Mouse (Mus musculus): ENCODE measurements around the gene Itgb7. TPM values are rescaled to one million over a fixed set of nuclear protein-coding genes. Genes with fewer than 3 reads are reported as not detected.

The Itgb7 gene
- 1 to 10 TPM in 1 of 2 experiments, under 1 TPM in 1; 0.76 to 1.9 TPM for total RNA-seq (2021)
- long read RNA-seq, partial matches to known transcripts: 2 of 4 reads
- long read RNA-seq, other reads (novel, unspliced or antisense): 2 of 4 reads

DNA sequence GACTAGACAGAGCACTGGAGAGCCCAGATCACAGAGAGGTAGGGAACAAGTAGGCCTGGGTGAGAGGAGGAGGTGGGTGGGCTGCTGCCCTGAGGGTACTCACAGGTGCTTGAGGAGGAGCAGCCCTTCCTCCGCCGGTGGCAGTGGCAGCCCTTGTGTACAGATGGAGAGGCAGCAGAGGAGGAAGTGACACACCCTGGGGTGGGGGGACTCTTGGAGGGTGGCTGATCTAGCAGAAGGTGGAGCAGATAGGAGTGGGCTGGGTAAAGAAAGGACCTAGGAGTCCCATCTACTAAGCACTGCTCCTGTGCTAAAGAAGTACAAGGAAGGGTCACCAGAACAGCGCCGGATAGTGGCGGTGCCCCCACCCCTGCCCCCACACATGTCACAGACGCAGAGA, at the start of gene Itgb7:
TSS of gene Itgb7 (minus strand) at position 197 of the 400 bp plus-strand sequence.
- DNase-seq (ENCODE audit: low spot score in 2 of 2): no peak

DNA sequence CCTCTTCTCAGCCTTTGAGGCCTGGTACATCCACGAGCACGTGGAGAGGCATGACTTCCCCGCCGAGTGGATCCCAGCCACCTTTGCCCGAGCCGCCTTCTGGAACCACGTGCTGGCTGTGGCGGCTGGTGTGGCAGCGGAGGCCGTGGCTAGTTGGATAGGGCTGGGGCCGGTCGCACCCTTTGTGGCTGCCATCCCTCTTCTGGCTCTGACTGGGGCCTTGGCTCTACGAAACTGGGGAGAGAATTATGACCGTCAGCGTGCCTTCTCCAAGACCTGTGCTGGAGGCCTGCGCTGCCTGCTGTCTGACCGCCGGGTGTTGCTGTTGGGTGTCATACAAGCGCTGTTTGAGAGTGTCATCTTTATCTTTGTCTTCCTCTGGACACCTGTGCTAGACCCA, 48.9 kb upstream of the Itgb7 start:
- DNase-seq (ENCODE audit: low spot score in 2 of 2): no peak

DNA sequence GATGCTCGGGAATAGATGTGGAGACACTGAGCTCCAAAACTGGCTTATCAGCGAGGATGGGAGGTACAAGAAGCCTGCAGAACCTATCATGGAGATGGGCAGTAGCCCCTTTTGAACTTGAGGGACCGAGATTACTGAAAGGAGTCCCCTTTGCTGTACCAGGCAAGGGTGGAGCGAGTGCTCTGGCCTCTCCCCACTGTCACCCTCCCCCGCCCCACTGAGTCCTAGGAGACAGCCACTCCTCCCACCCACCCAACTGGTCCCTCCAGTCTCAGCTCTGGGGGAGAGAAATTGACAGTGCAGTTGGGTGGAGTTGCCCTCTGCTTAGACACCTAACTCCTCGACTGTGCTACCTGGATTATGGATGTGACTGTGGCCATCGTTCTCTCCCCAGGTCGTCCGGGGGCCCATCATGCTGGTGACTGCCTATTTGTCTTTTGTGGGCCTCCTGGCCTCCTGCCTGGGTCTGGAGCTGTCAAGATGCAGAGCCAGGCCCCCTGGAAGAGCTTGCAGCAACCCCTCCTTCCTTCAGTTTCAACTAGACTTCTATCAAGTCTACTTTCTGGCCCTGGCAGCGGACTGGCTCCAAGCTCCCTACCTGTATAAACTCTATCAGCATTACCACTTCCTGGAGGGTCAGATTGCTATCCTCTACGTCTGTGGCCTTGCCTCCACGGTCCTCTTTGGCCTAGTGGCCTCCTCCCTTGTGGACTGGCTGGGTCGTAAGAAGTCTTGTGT, 48.2 kb upstream of the Itgb7 start:
- DNase-seq (ENCODE audit: low spot score in 2 of 2): no peak

DNA sequence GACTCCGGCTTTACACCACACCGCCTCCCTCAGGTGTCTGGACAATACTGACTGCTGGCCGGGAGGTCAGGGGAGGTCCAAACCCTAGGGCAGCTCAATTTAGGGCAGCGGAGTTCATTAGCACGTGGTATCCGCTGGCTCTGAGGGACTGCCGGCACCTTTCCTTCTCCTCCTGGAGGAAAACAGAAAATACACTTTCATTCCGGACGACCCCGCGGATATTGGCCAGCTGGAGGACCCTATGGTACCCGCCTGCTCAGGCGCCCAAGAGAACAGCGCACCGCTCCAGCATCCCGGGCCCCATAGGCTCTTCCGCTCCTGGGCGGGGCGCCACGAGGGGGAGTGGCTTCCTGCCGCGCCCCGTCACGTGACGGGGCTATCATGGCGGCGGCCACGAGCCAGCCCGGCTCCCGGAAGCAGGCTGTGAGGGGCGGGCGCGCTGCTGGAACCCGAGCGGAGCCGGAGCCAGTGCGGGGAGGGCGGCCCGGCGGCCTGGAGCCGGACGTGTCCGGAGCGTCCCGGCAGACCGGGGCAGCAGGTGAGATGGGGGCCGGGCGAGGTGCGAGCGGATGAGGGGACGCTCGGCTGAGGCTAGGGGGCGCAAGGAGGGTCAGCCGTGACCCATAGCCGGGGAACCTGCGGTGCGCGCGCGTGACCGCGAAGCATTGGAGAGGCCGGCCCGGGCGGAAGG, 47.5 kb upstream of the Itgb7 start, which contains the start of gene Mfsd5:
TSS of gene Mfsd5 (plus strand) at position 363 of the 691 bp plus-strand sequence.
- DNase-seq (ENCODE audit: low spot score in 2 of 2): peak; percentile 67 to 86

DNA sequence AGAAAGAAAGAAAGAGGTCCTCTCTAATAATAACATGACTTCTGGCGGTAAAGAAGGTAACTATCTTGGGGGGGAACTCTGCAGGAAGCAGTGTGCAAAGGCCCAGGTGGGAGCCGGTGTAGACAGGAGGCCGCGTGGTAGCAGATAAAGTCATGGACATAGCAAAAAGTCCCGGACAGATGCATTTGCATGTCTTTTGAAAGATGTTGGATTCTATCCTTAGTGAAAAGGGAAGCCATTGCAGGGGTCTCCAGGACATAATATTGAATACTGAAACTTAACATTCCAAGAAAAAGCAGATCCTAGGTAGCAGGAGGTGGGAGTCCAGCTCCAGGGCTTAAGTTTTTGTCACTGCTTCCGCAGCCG, 47.0 kb upstream of the Itgb7 start:
- no peak for DNase-seq (ENCODE audit: low spot score in 2 of 2)

DNA sequence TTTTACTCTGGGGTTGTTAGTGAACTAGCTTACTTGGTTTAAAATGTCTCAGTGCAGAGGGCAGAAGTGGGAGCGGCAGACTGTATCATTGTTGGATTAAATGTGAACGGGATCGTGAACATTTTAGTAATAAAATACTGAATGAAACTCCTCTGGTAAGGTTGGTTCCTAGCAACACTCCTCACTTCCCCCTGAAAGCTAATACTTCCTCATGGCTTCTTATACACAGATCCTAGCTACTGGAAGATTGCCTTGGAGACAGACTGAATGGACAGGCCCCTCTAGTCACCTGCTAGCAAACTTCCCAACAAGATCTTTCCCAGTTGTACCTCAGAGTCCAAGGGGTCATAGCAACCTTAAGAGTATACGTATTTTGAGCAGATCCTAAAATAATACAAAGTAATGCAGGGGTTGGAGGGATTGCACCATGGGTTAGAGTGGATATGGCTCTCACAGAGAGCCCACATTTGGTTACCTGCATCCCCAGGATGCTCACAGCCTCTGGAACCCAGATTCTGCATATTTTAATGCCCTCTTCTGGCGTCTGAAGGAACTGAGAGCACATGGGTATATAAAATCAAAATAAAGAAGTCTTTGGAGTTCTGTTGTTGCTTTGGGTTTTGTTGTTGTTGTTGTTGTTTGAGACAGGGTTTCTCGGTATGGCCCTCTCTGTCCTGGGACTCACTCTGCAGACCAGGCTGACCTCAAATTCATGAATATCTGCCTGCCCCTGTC, 42.4 kb upstream of the Itgb7 start:
- DNase-seq (ENCODE audit: low spot score in 2 of 2): no peak

DNA sequence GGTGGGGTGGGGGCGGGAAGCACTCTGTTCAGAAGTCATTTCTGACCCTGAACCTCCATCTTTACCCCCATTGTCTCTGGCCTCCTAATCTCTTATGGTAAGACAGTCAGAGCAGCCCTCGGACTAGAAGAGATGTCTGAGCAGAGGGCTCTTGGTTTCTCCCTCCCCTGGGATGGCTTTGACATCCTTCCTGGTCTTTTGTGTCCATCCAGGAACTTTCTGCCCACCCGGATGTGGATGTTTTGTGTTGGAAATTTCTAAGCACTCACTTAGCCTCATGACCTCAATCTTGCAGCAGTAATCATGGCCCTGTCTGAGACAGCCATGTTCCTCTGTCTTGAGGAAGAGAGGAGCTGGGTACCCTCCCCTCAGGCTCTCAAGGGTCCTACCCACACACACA, 39.7 kb upstream of the Itgb7 start:
- no peak for DNase-seq (ENCODE audit: low spot score in 2 of 2)

DNA sequence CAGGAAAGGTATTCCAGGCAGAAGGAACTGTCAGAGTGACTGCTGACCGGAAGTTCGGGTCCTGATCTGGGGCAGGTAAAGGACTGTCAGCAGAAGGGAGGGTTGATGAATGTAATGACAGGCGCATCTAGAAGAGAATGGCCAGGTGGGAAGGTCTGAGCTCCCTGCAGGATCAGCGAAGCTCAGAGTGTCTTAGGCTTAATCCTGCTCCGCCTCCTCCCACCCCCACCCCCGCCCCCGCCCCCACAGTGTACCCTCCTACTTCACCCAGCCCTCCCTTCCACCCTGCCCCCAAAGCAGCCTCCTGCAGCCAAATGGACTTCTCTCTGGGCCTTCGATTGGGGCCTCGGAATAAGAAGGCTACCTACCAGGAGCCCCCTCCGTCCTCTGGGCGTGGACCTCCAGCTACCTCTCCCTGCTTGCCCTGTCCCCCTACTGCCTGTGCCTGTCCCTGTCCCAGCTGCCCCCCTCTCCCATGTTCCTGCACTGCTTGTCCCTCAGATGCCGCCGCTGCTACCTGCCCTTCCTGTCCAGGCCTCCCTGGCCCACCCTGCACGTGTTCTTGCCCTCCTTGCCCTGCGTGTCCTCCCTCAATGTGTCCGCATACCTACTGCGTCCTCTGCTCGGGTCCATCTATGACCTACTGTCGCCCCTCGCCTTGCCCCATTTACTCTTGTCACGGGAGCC, 38.7 kb upstream of the Itgb7 start, which contains the start of gene Gm9918:
TSS of gene Gm9918 (plus strand) at position 290 of the 687 bp plus-strand sequence.
- DNase-seq (ENCODE audit: low spot score in 2 of 2): no peak

DNA sequence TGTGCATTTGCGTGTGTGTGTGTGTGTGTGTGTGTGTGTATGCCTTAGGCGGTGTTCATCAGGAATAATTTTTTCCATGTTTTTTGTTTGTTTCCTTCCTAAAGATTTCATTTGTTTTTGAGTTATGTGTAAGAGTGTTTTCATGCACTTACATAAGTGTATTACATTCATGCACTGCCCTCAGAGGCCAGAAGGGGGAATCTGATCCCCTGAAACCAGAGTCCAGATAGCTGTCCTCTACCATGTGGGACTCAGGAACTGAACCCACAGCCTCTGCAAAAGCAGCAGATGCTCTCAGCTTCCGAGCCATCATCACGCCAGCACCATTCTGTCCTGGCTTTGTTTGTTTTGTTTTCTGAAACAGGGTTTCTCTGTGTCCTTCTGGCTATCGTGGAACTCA, 33.8 kb upstream of the Itgb7 start:
- no peak for DNase-seq (ENCODE audit: low spot score in 2 of 2)

DNA sequence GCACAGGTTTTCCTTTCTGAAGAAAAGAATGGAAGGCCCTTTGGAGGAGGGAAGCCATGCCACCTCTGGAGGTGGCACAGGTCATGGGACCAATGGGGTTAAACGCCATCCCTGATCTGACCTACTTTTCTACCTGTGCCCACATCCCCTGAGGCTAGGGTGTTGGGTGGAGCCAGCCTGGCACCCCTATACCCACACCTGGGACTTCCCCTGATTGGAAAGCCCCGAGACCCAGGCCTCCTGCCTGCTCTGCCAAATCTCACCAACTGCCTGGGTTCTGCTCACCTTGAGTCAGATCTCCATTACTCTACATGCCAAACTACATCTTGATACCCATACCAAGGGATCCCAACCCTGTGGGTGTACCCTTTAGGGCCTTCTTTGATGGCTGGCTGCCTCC, 31.3 kb upstream of the Itgb7 start:
- DNase-seq (ENCODE audit: low spot score in 2 of 2): no peak

DNA sequence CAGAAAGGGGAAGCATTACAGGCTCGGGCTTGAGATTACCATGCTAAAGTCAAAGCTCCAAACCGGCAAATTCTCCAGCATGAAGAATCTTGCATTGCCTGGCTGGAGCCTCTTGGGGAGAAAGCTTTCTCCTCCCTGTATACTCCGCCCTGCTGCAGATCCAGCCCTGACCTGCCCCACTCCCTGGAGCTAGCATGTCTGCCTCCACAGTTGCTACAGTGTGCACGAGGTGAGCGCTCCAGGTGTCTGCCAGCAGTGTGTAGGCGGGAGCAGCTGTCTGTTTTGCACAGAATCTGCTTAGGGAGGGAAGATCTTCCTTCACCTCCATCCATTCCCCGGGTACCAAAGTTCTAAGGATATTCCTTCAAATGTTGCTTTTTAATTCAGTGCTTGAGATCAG, 30.8 kb upstream of the Itgb7 start:
- DNase-seq (ENCODE audit: low spot score in 2 of 2): no peak

DNA sequence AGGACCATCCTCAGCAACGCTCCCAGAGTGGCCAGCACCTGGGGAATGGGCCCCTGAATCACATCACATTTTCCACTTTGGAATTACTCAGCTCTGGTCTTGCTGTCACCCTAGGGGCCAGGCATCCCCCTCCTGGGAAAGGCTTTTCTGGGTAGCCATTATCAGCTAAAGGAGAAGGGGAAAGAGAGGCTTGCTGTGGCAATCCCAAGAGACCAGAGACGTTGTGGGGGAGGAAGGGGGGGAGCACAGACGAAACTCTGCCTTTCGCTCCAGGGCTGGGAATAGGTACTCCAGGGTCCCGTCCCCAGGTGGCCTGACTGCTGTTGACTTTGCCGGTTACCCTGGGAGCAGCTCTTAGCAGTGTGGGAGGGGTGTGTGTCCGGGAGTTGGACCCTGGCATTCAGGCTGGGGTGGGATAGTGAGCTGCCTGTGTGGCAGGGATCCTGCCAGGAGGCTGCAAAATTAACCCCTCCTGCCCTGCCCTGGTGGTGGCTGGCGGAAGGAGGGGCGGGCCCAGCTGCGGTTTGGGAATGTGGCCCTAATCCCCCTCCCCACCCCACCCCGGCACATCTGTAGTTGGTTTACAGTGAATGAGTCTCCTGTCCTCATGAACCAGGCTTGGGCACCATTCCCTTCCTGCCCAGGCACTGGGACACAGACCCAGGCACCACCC, 27.0 kb upstream of the Itgb7 start:
- no peak for DNase-seq (ENCODE audit: low spot score in 2 of 2)

DNA sequence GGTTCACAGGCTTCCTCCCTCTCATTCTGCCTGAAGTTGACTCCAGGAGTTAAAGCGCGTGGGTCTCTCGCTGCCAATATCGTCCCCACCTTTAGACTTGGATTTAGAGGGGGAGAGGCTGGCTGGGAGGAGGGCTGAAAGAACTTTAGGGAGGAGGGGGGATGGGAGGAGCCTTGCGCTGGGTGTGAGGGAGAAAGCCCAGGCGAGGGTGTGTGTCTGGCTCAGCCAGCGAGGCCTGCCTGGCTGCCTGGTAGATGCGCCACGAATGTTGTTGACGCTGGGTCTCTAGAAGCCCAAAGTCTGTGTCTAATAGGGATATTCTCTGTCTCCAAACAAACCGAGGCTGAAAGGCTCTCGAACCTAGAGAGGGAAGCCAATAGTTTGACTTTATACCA, 26.3 kb upstream of the Itgb7 start:
- no peak for DNase-seq (ENCODE audit: low spot score in 2 of 2)

DNA sequence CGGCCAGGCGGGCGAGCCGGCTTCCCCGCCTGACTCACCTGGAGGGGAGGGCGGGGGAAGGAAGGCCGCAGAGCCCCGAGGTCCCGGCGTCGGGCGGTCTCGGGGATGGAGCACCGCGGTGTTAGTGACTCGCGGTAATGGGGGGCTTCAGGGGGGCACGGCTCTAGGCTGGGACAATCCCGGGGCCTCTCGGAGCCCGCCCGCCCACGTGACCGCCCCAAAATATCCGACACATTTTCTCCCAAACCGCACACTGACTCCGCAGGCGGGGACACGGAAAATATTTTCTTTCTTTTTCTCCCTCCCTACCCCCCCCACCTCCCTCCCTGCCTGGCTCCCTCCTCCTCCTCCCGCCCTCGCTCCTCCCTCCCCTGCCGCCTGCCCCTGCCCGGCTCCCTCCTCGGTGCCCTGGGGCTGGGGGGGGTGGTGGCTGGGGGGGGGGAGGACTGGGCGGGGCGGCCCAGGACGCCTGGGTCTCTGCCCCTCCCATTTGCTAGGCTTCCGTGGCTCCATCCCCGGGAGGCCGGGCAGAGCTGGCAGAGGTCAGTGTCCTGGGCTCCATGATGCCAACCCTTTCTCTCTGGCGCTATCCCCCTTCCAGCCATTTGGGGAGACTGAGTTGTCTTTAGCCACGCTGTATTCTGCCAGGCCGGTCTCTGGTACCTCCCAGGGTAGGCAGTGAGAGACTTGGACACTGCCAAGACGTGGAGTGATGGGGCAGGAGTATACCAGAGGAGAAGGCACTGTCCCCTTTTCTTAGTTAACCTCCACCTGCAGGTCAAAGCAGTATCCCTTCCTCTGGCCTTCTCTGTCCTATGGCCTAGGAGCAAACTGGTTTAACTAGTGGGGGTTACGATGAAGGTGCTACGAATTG, 25.7 kb upstream of the Itgb7 start, which contains the start of gene Rarg:
TSS of gene Rarg (minus strand) at position 316 of the 874 bp plus-strand sequence.
- DNase-seq (ENCODE audit: low spot score in 2 of 2): no peak

DNA sequence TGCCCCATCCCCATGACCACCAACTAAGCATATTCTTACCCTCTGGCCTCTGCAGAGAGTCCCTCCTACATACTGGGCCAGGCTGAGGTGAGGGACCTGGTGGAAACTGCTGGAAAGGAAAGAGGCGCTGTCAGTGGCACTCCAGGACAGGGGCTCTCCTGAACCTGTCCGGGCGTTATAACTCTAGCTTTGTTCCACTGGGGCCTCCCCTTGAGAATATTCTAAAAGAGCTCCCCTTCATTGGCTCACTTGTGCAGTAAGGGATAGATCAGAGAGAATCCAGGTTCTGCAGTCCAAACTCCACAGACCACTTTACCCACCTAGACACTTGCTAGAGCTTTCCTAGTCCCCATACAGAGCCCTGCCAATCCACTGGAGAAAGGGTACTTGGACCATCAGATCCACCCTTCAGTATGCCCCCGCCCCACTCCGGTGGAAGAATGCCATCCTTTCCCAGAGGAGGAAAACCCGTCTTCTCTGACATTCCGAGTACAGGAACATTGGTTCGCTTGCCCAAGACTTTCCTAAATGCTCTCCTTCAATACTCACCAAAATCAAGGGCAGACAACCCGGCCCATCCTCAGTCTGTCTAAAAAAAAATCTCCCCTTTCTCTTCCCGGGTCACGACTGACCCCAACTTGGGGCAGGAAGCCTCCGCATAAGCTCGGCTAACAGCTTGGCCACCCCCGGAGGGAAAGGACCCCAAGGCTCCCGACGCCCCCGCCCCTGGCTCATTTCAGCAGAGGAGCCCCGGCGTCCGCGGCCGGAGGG, 24.9 kb upstream of the Itgb7 start:
- DNase-seq (ENCODE audit: low spot score in 2 of 2): no peak

DNA sequence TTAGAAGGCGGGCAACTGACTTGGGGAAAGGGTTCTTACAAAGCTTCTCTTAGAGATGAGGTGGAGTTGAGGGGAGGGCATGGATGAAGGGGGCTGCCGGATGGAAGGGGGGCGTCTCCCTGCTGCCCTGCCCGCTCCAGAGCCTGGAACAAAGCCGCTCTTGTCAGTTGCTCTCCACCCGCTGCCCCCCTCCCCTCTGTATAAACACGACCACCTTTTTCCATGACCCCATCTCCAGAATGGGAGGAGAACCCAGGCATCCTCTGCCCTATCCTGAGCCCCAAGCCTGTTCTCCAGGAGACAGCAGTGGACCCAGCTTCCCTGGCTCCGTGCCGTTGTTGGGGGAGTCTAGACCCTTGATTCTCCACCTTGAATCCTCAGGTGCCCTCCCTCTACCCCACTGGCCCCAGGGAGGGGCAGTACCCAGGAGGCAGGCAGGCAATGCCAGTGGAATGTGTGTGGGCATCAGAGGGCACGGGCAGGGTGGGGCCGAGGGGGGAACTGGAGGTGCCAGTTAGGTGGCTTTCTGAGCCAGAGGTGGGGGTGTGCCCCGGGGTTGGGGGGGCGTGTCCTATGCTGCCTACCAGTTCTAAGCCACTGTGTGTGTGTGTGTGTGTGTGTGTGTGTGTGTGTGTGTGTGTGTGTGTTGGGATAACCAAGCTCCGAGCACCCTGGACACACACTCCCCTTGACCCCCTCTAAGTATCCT, 24.0 kb upstream of the Itgb7 start:
- DNase-seq (ENCODE audit: low spot score in 2 of 2): no peak

DNA sequence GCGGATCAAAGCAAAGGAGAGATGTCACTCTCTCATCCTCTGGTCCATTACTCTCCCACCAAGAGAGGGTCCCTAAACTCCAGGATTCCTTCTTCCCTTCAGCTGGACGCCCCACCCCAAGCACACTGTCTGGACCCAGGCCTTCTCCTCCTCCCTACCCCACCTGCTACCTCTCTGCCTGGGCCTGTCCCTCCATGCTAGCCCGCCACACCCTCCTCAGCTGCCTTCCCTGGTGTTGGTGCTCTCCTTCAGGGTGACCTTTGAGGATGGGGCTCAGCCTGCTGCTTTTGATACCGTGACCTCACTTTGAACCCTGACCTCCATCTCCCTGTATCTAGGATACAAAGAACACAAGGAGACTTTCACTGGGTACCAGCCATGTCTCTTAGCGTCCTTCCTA, 18.8 kb upstream of the Itgb7 start:
- DNase-seq (ENCODE audit: low spot score in 2 of 2): no peak

DNA sequence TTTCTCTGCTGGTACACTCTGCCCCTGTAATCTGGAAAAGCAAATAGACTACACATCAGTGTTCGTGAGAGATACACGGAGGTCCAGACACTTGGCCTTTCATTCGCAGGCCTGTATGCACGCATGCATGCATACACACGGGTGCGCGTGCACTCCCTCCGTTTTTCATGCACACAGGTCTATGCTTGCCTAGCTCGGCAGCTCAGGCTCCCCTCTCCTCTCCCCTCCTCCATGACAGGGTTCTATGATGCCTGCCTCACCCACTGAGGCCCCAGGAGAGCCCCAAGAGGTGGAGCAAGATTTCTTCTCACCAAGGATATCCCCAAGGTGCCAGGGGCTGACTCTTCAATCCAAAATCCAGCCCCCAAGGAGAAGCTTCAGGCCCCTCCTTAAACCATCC, 18.2 kb upstream of the Itgb7 start:
- DNase-seq (ENCODE audit: low spot score in 2 of 2): no peak

Data from layer of hippocampus, adult 18-20 months (tissue).